Mouse (Mus musculus) CH12.LX (cell line): ENCODE results near the gene Ankmy2.

ENCODE experiments used
- CHD1 ChIP-seq: IDR thresholded peaks from 2 replicates; pipeline ENCODE4 v1.6.1; 2012; ENCODE audit warnings: low read depth, low read length, improper control_type of control experiment, inconsistent platforms
- CTCF ChIP-seq, 2 experiments: IDR thresholded peaks in 1 of 2; conservative IDR thresholded peaks in 1 of 2; 2 replicates each; pipeline ENCODE4 v1.5.1; 2011 to 2012; ENCODE audit warnings: low read depth in 2 of 2, low read length in 2 of 2, improper control_type of control experiment in 1 of 2, inconsistent platforms in 1 of 2, mild to moderate bottlenecking in 1 of 2, moderate library complexity in 1 of 2
- EP300 ChIP-seq: IDR thresholded peaks from 2 replicates; pipeline ENCODE4 v1.6.1; 2011; ENCODE audit warnings: low read length, improper control_type of control experiment
- ETS1 ChIP-seq: conservative IDR thresholded peaks from 2 replicates; pipeline ENCODE4 v1.6.1; 2012; ENCODE audit warnings: low read depth, mild to moderate bottlenecking, inconsistent platforms, low read length, improper control_type of control experiment, moderate library complexity
- JUND ChIP-seq: conservative IDR thresholded peaks from 2 replicates; pipeline ENCODE4 v1.6.1; 2011; ENCODE audit warnings: low read depth, low read length, improper control_type of control experiment
- MAZ ChIP-seq: IDR thresholded peaks from 2 replicates; pipeline ENCODE4 v1.6.1; 2012; ENCODE audit warnings: low read depth, mild to moderate bottlenecking, inconsistent platforms, low read length, improper control_type of control experiment, moderate library complexity
- MYC ChIP-seq: IDR thresholded peaks from 2 replicates; pipeline ENCODE4 v1.6.1; 2011; ENCODE audit warnings: low read depth, mild to moderate bottlenecking, improper control_type of control experiment, low read length
- POLR2A ChIP-seq: IDR thresholded peaks from 2 replicates; pipeline ENCODE4 v1.6.1; 2011; ENCODE audit warnings: low read depth, mild to moderate bottlenecking, improper control_type of control experiment, low read length
- POLR2AphosphoS2 ChIP-seq: IDR thresholded peaks from 2 replicates; pipeline ENCODE4 v1.6.1; 2011; ENCODE audit warnings: low read depth, low read length, improper control_type of control experiment
- RAD21 ChIP-seq: IDR thresholded peaks from 2 replicates; pipeline ENCODE4 v1.6.1; 2011; ENCODE audit warnings: low read depth, mild to moderate bottlenecking, low read length, improper control_type of control experiment, moderate library complexity
- USF2 ChIP-seq: conservative IDR thresholded peaks from 2 replicates; pipeline ENCODE4 v1.6.1; 2011; ENCODE audit warnings: low read depth, low read length, improper control_type of control experiment
- ZC3H11A ChIP-seq: IDR thresholded peaks from 2 replicates; pipeline ENCODE4 v1.6.1; 2012; ENCODE audit warnings: low read depth, mild to moderate bottlenecking, inconsistent platforms, low read length, improper control_type of control experiment
- ZNF384 ChIP-seq: IDR thresholded peaks from 2 replicates; pipeline ENCODE4 v1.6.1; 2012; ENCODE audit warnings: low read depth, low read length, improper control_type of control experiment, inconsistent platforms

- TF ChIP-seq ZC3H11A (no peak), POLR2AphosphoS2 (no peak), RAD21 (no peak), JUND (no peak), ZNF384 (no peak), POLR2A (no peak), MYC (no peak), CTCF (conservative IDR thresholded peaks at IDR 0.05 in 1 of 2, IDR thresholded peaks at IDR 0.05 in 1 of 2; ENCODE audit: low read depth in 2 of 2, low read length in 2 of 2) (no peak), EP300 (no peak), CHD1 (no peak), MAZ (no peak), USF2 (no peak), ETS1 (no peak)
Observed at GRCm38 (mm10) chr12:36132254-36132653, 24.7 kb upstream of the Ankmy2 start.
